Mouse (Mus musculus) layer of hippocampus, adult 9-11 months (tissue): ENCODE results near the gene Apol6.

Source experiments
- DNase-seq: peaks from one replicate; pipeline ENCODE4 v3.0.0; 2022

The Apol6 gene

GRCm38 (mm10) chr15:77072556-77073163 lies 28.1 kb downstream of the Apol6 start:
- DNase-seq: no peak

- no peak for DNase-seq
These were observed 32.0 kb downstream of the Apol6 start for GRCm38 (mm10) chr15:77076523-77076922.

GRCm38 (mm10) chr15:77077906-77078305 lies 33.4 kb downstream of the Apol6 start:
- no peak for DNase-seq

GRCm38 (mm10) chr15:77078786-77079185 lies 34.3 kb downstream of the Apol6 start:
- no peak for DNase-seq

GRCm38 (mm10) chr15:77079256-77079822 lies 34.8 kb downstream of the Apol6 start:
- no peak for DNase-seq

DNA sequence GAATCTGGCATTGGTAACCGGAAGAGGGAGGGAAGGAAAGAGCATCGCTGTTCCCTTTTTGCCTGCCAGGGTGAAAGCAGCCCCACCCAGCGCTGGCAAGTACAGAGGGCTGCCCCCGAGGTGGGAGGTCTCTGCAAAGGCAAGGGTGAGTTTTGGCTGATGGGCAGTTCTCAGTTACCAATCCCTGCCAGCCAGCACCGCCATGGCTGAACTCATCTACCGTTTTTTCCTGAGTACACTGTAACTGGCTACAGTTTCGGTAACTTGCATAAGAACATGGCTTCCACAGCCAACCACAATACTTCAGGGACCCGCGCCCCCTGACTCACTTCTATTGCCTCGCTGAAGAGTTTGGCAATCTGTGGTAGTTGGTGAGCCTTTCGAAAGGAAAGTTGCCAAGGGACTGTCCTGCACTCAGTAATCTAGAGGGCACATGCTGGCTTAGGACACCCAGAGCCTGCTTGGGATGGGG lies 35.4 kb downstream of the Apol6 start:
- DNase-seq: no peak

GRCm38 (mm10) chr15:77080684-77081254 lies 36.2 kb downstream of the Apol6 start:
- no peak for DNase-seq

DNA sequence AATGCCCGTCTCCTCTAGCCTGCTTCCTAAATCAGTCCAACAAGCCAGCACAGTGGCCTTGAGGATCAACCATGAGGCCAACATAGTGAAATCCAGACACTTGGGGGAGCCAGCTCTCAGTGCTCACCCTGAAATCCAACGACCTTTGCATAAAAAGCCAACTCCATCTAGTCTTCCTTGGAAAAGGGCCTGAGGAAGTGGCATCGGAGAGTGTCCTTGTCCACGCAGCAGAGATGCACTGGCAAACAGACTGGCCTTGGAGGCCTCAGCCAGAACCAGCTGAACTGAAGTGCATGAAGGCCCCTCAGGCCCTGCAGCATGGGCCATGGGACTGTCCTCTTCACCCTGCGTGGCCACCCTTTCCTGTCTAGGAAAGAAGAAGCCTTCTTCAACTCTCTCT lies 36.9 kb downstream of the Apol6 start:
- DNase-seq: no peak

GRCm38 (mm10) chr15:77085818-77086217 lies 41.3 kb downstream of the Apol6 start:
- no peak for DNase-seq

DNA sequence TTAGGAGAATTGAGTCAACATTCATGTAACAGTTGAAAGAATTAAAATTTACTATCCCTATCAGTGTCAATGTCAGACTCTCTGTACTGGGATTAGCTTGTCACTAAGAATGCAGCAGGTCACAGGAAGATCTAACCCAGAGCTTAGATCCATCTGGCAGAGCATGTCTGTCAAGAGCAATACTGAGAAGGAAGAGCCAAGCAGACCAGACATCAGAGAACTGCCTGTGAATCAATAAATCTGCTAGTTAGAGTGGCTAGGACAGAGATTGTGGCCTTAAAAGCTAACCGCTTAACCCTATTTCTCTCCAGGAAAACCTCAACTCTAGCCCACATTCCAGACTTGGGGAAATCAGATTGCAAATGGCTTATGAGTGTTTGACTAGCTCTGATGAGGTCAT lies 42.0 kb downstream of the Apol6 start:
- no peak for DNase-seq

GRCm38 (mm10) chr15:77089249-77089648 lies 44.7 kb downstream of the Apol6 start:
- DNase-seq: no peak

DNA sequence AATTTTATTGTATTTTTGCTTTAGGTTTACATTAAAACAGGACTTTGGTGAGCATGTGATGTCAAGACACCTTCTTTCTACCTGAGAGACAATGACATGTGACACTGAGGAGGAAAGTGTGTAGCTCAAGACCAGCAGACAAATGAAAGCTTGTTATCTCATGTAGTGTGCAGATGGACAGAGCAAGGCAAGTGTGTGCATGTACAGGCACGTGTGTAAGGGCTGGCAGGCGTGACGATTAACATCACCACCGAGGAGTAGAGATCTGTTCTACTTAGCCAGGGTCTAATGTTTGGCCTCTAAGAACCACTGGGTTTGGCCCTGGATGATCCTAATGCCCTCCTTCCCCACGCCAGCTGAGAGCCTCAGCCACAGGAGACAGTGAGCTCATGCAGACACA lies 46.0 kb downstream of the Apol6 start:
- no peak for DNase-seq

DNA sequence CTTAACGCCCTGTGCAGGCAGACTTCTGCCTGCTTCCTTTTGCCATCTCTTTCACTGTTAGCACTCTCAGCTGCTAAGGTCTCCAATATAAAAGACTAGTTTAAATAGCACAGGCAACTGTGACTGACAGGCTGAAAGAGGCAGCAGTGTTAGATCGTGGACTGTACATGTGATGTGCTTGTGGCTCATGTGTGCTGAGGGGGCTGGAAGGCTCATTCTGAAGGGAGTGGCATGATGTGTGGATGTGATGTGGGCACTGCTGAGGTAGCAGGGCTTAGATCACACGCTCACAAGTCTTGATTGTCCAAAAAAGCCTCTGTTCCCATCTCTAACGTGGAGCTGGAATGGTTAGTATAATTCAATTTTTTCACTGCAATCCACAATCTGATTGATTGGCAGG lies 46.9 kb downstream of the Apol6 start:
- no peak for DNase-seq

DNA sequence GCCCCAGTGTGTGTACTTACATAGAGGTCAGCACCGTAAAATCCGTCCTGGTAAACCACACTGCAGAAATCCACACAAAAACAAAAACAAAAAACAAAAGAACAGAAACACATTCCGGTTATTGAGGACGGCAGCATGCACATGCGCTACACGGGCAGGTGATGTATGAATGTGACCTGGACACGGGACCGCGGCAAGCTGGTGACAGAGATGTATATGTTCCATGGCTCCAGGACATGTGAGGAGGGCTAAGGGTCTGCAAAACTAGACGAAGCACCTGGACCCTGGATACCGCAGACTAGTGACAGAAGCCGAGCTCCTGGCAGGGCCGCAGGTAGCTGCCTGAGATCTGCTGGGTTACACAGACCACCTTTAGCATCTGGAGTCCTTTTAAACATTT lies 49.9 kb downstream of the Apol6 start:
- no peak for DNase-seq

- DNase-seq: no peak
These were observed 50.7 kb downstream of the Apol6 start for GRCm38 (mm10) chr15:77095216-77095615.

- DNase-seq: no peak
These were observed 52.8 kb downstream of the Apol6 start for GRCm38 (mm10) chr15:77097358-77097757.

- peak; percentile 34 for DNase-seq
These were observed 55.2 kb downstream of the Apol6 start for GRCm38 (mm10) chr15:77099756-77100155.

GRCm38 (mm10) chr15:77102685-77103084 lies 58.2 kb downstream of the Apol6 start:
- DNase-seq: no peak

GRCm38 (mm10) chr15:77104349-77105158 lies 60.0 kb downstream of the Apol6 start:
- no peak for DNase-seq

- no peak for DNase-seq
These were observed 60.7 kb downstream of the Apol6 start for GRCm38 (mm10) chr15:77105273-77105672.
